Mouse (Mus musculus) olfactory bulb, adult 2 months (tissue): ENCODE results near the gene Myo3b. TPM values are rescaled to one million over a fixed set of nuclear protein-coding genes. Genes with fewer than 3 reads are reported as not detected.
A peak's percentile ranks its signal among the peaks of the same experiment; 100 is the strongest.

Experiments
- H3K27ac ChIP-seq: fragments of 200-500 bp; 2 replicates; pipeline ENCODE4 v1.5.1; 2012; ENCODE audit warnings: low read depth, low read length; ENCODE audit not compliant: insufficient read depth
- H3K4me1 ChIP-seq: fragments of 200-500 bp; 2 replicates; pipeline ENCODE4 v1.6.1; 2012; ENCODE audit warnings: low read length; ENCODE audit not compliant: control insufficient read depth, insufficient read depth
- H3K4me3 ChIP-seq: fragments of 200-500 bp; 2 replicates; pipeline ENCODE4 v1.5.1; 2012; ENCODE audit warnings: mild to moderate bottlenecking, low read depth, low read length, moderate library complexity; ENCODE audit not compliant: insufficient read depth
- CTCF ChIP-seq: fragments of 200-500 bp; IDR thresholded peaks from 2 replicates; pipeline ENCODE4 v1.5.1; 2012; ENCODE audit warnings: low read depth, mild to moderate bottlenecking, low read length, moderate library complexity; ENCODE audit not compliant: insufficient read depth
- POLR2A ChIP-seq: fragments of 200-500 bp; IDR thresholded peaks from 2 replicates; pipeline ENCODE4 v1.6.1; 2012; ENCODE audit warnings: mild to moderate bottlenecking, low read depth, low read length, moderate library complexity; ENCODE audit not compliant: insufficient read depth
- WGBS: fragments of 180-500 bp; shearing (Covaris S2); methylation state at CpG from one replicate; pipeline ENCODE4 v1.1.7; 2018; 5-methylcytosine and 5-hydroxymethylcytosine counted together
- polyA plus RNA-seq: library from polyadenylated mRNA; stranded (reverse); fragments of >200 nt; gene quantifications from 2 replicates; pipeline ENCODE4 v1.2.4, GENCODE M21; 2012; ENCODE audit warnings: low replicate concordance; ENCODE audit not compliant: missing spikeins, insufficient read depth, insufficient read length

Gene Myo3b
- polyA plus RNA-seq, 1 experiment, result not detected

DNA sequence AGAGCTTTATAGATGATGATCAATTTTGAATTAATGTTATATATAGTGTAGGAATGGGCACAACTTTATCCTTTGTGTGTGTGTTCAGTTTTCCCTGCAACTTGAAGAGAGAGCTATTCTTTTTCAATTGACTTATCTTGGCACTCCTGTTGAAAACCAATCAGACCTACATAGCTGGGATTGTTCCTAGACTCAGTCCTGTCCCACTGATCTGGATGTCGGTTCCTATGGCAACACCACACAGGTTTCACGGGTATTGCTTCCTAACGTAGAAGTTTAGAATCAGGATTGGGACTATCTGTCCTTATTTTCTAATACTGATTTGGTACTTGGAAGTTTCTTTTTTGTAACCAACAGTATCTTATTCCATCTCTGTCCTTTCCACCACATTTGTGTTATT is 127.3 kb downstream of the Myo3b start:
- peaks cover 18% of the 10 kb centered on the region for H3K4me1 ChIP-seq
- WGBS, result 41% methylated on average over 3 of the region's 3 CpGs
- TF ChIP-seq POLR2A (no peak), CTCF (no peak)
- no peak overlapping the region for H3K4me3 ChIP-seq
- no peak overlapping the region for H3K27ac ChIP-seq

DNA sequence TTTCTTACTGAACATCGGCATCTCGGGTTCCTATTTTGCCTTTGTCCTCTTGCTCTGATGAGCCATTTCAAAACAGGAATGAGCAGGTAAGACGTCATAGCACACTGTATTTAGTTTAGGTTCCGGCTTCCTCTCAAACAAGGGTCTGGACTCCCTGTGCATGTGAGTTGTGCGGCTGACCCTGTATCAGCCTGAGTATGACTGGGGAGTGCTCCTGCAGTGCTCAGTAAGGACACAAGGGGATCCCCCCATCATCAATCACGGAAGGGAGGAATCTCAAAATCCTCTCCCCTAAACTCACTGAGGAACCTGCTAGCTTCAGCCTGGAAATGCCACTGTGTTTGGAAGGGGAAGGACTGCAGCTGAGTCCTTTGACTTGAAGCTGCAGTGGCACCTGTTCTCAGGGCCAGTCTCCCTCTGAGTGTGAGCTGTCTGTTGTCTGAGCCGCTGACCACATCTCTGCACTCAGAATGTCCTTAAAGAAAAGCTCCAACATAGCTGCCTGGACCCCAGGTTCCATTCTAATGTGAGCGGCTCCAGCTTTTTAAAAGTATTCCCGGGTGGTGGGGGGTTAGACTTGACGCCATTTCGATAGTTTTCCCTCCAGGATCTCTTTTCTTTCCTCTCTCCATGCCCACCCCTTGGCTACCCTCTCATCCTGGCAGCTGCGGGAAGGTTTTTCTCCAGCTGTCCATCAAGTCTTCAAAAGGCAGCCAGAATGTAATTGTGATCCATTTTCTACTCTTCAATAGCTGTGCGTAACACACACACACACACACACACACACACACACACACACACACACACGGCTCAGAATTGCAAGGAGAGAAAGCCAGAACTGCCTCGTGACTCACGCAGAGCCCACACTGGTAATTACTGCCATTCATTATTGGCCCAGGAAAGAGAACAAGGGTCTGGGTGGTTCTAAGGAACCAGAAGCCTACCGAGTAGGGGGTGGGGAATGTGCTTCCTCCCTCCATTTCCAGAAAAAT is 129.3 kb downstream of the Myo3b start:
- WGBS, result 20% methylated on average over 17 of the region's 17 CpGs
- Histone ChIP-seq H3K27ac (peak overlapping the region; percentile 100), H3K4me3 (no peak overlapping the region), H3K4me1 (peaks cover 18% of the 10 kb centered on the region)
- TF ChIP-seq POLR2A (no peak), CTCF (no peak)

DNA sequence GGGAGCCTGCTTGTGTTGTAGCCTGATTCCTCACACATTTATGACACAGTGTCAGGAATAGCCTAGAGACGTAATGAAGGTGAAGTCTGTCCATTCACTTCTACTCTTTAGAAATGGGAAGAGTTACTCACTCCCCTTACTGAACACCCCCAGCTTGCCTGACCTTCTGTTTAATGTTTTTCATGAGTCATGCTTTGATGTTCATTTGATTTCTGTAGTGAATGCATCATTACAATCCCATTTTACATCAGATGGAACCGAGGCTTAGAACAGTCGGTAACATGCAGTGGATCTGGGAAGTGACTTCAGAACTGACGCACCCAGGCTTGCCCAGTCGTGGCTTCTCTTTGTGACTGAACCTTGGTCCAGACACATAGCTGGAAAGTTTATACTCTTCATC is 131.5 kb downstream of the Myo3b start:
- Histone ChIP-seq H3K27ac (peak overlapping the region; percentile 100), H3K4me3 (no peak overlapping the region)
- TF ChIP-seq POLR2A (no peak), CTCF (no peak)

DNA sequence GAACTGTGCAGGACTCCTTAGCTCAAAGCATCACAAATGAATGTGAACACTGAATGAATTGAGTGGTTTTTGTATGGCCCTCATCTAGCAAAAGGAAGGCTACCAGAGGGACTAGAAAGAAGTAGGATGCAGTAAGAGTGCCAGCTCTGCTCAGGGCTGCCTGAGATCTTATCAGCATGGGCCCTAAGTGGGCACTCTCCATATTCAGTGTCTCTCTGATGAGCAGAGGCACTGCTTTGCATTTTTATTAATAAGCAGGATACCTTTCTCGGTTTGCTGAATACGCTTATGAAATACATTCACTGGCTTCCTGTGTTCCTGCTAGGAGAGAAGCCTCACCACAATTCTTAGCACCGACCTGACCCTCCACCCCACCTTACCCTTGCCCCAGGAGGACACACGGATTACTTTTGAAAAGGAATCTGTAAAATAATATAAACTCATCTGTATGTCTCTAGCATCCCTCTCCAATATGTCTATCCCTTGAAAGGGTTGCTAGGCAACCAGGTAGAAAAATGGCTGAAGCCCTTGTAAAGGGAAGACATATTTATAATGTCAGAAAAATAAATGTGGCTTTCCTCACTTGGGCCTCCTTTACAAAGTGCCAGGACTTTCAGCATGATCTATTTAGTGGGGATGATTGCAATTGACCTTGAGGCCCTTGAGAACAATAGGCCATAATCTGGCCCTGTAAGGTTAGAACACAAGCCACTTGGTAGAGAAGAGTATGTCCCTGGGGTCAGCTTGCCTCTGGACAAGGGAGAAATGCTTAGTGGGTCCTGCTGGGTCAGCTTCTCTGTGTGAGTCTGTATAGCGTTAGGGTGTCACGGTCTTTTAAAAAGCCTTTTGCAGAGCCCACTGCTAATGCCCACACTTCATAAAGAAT is 138.1 kb downstream of the Myo3b start:
- no peak for TF ChIP-seq POLR2A
- no peak for TF ChIP-seq CTCF
- 75% methylated on average over 6 of the region's 6 CpGs for WGBS
- no peak overlapping the region for H3K27ac ChIP-seq
- no peaks in the 10 kb centered on the region for H3K4me1 ChIP-seq
- H3K4me3 ChIP-seq, result no peak overlapping the region

More for the DNA sequence above, 131.5 kb downstream of the Myo3b start:
- 51% methylated on average over 5 of the region's 5 CpGs for WGBS
- peaks cover 18% of the 10 kb centered on the region for H3K4me1 ChIP-seq

DNA sequence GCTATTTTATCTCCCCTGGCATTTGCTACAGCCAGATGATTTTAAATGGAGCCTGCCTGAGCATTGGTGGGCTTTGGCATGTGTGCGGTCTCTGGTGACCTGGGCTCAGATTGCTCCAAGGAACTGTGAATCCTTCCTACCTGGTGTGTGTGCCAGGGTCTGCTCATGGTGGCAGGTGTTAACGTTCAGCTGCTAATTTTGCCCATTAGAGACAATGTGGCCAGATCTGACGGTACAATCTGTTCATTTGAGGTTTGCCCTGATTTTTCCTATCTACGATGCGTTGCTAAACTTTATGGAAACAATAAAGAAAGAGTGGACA is 138.7 kb downstream of the Myo3b start:
- H3K4me1 ChIP-seq, result no peaks in the 10 kb centered on the region
- H3K4me3 ChIP-seq, result no peak overlapping the region
- 70% methylated on average over 5 of the region's 5 CpGs for WGBS
- TF ChIP-seq POLR2A (no peak), CTCF (no peak)
- no peak overlapping the region for H3K27ac ChIP-seq

DNA sequence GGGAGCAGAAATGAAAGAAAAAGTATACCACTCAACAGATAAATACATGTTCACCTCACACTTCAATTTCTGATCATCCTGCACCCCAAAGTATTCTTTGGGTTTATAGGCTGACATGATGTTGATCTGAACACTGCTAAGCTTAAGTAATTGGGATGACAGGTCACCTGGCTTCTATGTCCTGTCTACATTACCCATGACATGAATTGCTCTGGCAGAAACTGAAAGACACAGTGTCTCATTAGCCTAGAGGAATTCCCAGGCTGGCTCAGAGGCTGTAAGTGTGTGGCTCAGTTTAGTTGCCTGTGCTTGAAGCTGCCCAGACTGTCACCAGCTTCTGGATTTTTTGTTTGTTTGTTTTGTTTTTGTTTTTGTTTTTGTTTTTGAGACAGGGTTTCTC is 139.3 kb downstream of the Myo3b start:
- Histone ChIP-seq H3K27ac (no peak overlapping the region), H3K4me3 (no peak overlapping the region), H3K4me1 (no peaks in the 10 kb centered on the region)
- TF ChIP-seq CTCF, result no peak
- TF ChIP-seq POLR2A, result no peak

DNA sequence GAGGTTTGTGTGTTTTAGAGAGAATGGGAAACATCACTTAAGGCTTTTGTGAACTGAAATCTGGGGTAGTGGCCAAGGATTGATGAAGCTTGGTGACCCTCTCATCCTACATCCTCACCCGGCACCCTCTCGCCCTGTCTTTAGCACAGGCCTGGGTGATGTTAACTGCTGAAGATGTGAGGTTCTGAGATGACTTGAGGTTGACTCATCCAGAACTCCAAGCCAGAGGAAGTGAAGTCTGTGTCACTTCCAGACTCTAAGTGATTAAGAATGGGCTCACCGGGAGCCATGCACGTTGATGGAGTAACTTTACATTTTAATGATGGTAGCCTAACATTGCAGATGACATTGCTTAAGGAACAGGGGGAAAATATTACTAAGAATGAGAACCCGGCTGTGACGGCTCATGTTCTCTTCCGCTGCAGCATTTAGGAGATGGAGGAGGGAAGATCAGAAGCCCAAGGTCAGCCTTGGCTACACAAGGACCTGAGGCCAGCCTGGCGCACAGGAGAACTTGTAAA is 143.3 kb downstream of the Myo3b start:
- WGBS, result 87% methylated on average over 8 of the region's 8 CpGs
- Histone ChIP-seq H3K4me1 (no peaks in the 10 kb centered on the region), H3K27ac (no peak overlapping the region), H3K4me3 (no peak overlapping the region)
- no peak for TF ChIP-seq CTCF
- TF ChIP-seq POLR2A, result no peak

DNA sequence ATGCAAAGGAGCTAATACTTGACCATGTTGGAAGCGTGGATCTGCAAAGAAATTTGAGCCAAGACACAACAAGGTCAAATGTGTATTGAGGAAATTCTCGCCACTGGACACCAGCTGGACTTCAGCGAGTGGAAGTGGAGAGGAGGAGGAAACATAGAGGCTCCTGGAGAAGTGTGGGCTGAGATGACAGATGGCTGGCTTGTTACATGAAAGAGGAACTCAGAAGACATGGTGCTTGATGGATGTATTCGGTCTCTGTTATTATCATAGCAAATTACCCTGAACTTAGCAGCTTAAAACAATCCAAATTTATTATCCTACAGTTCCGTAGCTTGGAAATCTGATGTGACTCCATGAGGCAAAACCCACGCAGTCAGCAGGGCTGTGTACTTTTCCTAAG is 148.1 kb downstream of the Myo3b start:
- H3K27ac ChIP-seq, result no peak overlapping the region
- H3K4me1 ChIP-seq, result peaks cover 2% of the 10 kb centered on the region; the same call in 1 of the 2 replicates
- no peak overlapping the region for H3K4me3 ChIP-seq
- WGBS, result 85% methylated on average over 6 of the region's 6 CpGs
- TF ChIP-seq CTCF (no peak), POLR2A (no peak)
